Mouse (Mus musculus): ENCODE measurements around the gene Dapk2.

Gene Dapk2

GRCm38 (mm10) chr9:66311458-66311857, 153.4 kb downstream of the Dapk2 start:
- no peak for DNase-seq (ENCODE audit: low spot score)

GRCm38 (mm10) chr9:66316603-66317002, 158.6 kb downstream of the Dapk2 start:
- DNase-seq (ENCODE audit: low spot score) = no peak

Data from ovary, postnatal 10 days (tissue).